Mouse (Mus musculus) cerebellum, adult 2 months (tissue): Measurements from ENCODE around the gene Nudt17.

Experiments
- CTCF ChIP-seq: fragments of 200-500 bp; IDR thresholded peaks from 2 replicates; pipeline ENCODE4 v1.5.1; 2011; ENCODE audit warnings: low read depth, mild to moderate bottlenecking, control low read depth, low read length, moderate library complexity, borderline replicate concordance; ENCODE audit not compliant: insufficient read depth
- POLR2A ChIP-seq: fragments of 200-500 bp; IDR thresholded peaks from 2 replicates; pipeline ENCODE4 v1.6.1; 2011; ENCODE audit warnings: low read length, control low read depth, borderline replicate concordance; ENCODE audit not compliant: insufficient read depth

DNA sequence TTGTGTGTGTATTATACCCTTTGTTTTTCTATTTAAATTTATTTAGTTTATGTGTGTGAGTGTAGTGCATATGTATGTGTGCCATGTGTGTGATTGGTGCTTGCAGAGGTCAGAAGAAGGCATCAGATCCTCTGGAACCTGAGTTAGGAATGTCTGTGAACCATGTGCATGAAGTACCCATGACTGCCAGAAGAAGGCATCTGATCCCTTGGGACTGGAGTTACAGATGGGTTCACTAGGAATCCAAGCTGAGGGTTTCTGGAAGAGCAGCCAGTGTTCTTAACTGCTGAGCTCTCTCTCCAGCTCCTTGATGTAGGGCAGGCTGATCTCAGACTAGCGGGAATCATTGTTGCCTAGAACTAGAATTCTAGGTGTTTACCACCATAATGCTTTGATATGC lies 29.6 kb upstream of the Nudt17 start:
- TF ChIP-seq POLR2A (no peak), CTCF (no peak)
